Mouse (Mus musculus): ENCODE data around the gene Nubpl. TPM values are rescaled to one million over a fixed set of nuclear protein-coding genes. Genes with fewer than 3 reads are reported as not detected.
A peak's percentile ranks its signal among the peaks of the same experiment; 100 is the strongest.

Gene Nubpl
- polyA plus RNA-seq, 1 experiment from 2014 or later = 14.5 TPM

- 77% methylated on average over 2 of the region's 2 CpGs for whole genome bisulfite sequencing
These were observed 196.4 kb downstream of the Nubpl start for GRCm38 (mm10) chr12:52293931-52294330.

GRCm38 (mm10) chr12:52297988-52298387 lies 200.5 kb downstream of the Nubpl start:
- H3K4me2 ChIP-seq = no peak overlapping the region
- no peaks in the 10 kb centered on the region for H3K36me3 ChIP-seq
- no peak for ATAC-seq (ENCODE audit: borderline replicate concordance, extremely low read depth, low FRiP score, low TSS enrichment)
- H3K4me1 ChIP-seq = no peaks in the 10 kb centered on the region
- 85% methylated on average over 2 of the region's 2 CpGs for WGBS
- H3K9me3 ChIP-seq = no peaks in the 10 kb centered on the region
- H3K4me3 ChIP-seq = no peak overlapping the region
- no peak overlapping the region for H3K27ac ChIP-seq
- H3K9ac ChIP-seq = no peak overlapping the region
- H3K27me3 ChIP-seq = no peaks in the 10 kb centered on the region

More at GRCm38 (mm10) chr12:52293931-52294330, 196.4 kb downstream of the Nubpl start:
- H3K36me3 ChIP-seq = no peaks in the 10 kb centered on the region
- H3K27me3 ChIP-seq = no peaks in the 10 kb centered on the region
- no peak overlapping the region for H3K4me3 ChIP-seq
- no peak for ATAC-seq (ENCODE audit: borderline replicate concordance, extremely low read depth, low FRiP score, low TSS enrichment)
- no peak overlapping the region for H3K27ac ChIP-seq
- peaks cover 15% of the 10 kb centered on the region for H3K4me1 ChIP-seq
- H3K9me3 ChIP-seq = no peaks in the 10 kb centered on the region
- H3K4me2 ChIP-seq = no peak overlapping the region
- H3K9ac ChIP-seq = no peak overlapping the region

GRCm38 (mm10) chr12:52298683-52299082 lies 201.1 kb downstream of the Nubpl start:
- no peak overlapping the region for H3K9ac ChIP-seq
- no peaks in the 10 kb centered on the region for H3K9me3 ChIP-seq
- H3K4me3 ChIP-seq = no peak overlapping the region
- 45% methylated on average over 1 of the region's 1 CpGs for WGBS
- no peaks in the 10 kb centered on the region for H3K36me3 ChIP-seq
- no peak for ATAC-seq (ENCODE audit: borderline replicate concordance, extremely low read depth, low FRiP score, low TSS enrichment)
- no peaks in the 10 kb centered on the region for H3K4me1 ChIP-seq
- H3K27ac ChIP-seq = no peak overlapping the region
- no peaks in the 10 kb centered on the region for H3K27me3 ChIP-seq
- H3K4me2 ChIP-seq = no peak overlapping the region

- Histone ChIP-seq H3K27ac (no peak overlapping the region), H3K9me3 (no peaks in the 10 kb centered on the region), H3K4me3 (no peak overlapping the region), H3K4me2 (no peak overlapping the region), H3K36me3 (no peaks in the 10 kb centered on the region), H3K4me1 (peaks cover 10% of the 10 kb centered on the region), H3K9ac (no peak overlapping the region), H3K27me3 (no peaks in the 10 kb centered on the region)
- ATAC-seq (ENCODE audit: borderline replicate concordance, extremely low read depth, low FRiP score, low TSS enrichment) = no peak
- 80% methylated on average over 2 of the region's 2 CpGs for WGBS
These were observed 205.4 kb downstream of the Nubpl start for GRCm38 (mm10) chr12:52302961-52303360.

GRCm38 (mm10) chr12:52306348-52306747 lies 208.8 kb downstream of the Nubpl start:
- H3K27me3 ChIP-seq = no peaks in the 10 kb centered on the region
- no peak overlapping the region for H3K4me3 ChIP-seq
- WGBS = 43% methylated on average over 7 of the region's 7 CpGs
- peaks cover 16% of the 10 kb centered on the region for H3K4me1 ChIP-seq
- no peaks in the 10 kb centered on the region for H3K9me3 ChIP-seq
- no peak overlapping the region for H3K4me2 ChIP-seq
- ATAC-seq (ENCODE audit: borderline replicate concordance, extremely low read depth, low FRiP score, low TSS enrichment) = peak; percentile 90; the same call in 1 of the 2 replicates
- H3K36me3 ChIP-seq = no peaks in the 10 kb centered on the region
- no peak overlapping the region for H3K9ac ChIP-seq
- H3K27ac ChIP-seq = peak overlapping the region; percentile 41

DNA sequence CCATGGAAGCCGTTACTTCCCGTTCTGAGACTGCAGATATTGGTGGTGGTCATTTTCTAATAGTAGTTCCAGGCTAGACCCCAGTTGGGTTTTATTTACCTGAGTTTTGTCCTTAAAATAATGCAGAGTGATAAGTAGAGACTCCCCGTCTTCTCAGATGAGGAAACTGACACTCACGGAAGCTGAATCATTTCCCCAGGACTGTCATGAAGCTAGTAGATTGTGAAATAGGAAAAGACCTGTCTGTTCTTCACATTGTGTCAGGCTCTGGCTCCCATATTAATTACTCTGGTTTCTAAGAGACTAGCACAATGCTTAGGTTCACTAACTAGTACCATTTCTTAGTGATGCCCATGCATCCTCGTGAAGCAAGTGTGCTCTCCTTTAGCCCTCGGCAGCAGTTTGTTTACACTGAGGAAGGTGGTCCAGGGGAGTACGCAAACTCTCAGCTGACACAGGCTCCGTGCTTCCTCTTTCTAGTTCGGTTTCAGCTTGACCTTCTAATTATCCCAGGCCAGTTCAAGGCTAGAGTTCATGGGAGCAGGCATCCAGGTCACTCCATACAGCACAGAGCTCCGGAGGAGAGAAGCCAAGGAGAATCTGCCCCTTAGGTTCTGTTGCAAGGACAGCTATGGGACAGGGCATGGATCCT lies 209.9 kb downstream of the Nubpl start:
- Histone ChIP-seq H3K4me1 (peaks cover 16% of the 10 kb centered on the region), H3K27ac (no peak overlapping the region), H3K36me3 (no peaks in the 10 kb centered on the region), H3K4me2 (no peak overlapping the region), H3K9me3 (no peaks in the 10 kb centered on the region), H3K4me3 (no peak overlapping the region), H3K27me3 (no peaks in the 10 kb centered on the region), H3K9ac (no peak overlapping the region)
- no peak for ATAC-seq (ENCODE audit: borderline replicate concordance, extremely low read depth, low FRiP score, low TSS enrichment)
- WGBS = 54% methylated on average over 10 of the region's 10 CpGs

- Histone ChIP-seq H3K27me3 (no peaks in the 10 kb centered on the region), H3K27ac (no peak overlapping the region), H3K4me2 (no peak overlapping the region), H3K9me3 (no peaks in the 10 kb centered on the region), H3K4me1 (peaks cover 16% of the 10 kb centered on the region), H3K4me3 (no peak overlapping the region), H3K36me3 (no peaks in the 10 kb centered on the region), H3K9ac (no peak overlapping the region)
- ATAC-seq (ENCODE audit: borderline replicate concordance, extremely low read depth, low FRiP score, low TSS enrichment) = no peak
- 79% methylated on average over 7 of the region's 7 CpGs for WGBS
These were observed 211.1 kb downstream of the Nubpl start for GRCm38 (mm10) chr12:52308628-52309027.

- H3K27ac ChIP-seq = no peak overlapping the region
- H3K36me3 ChIP-seq = no peaks in the 10 kb centered on the region
- no peak overlapping the region for H3K4me2 ChIP-seq
- H3K9ac ChIP-seq = no peak overlapping the region
- H3K4me1 ChIP-seq = no peaks in the 10 kb centered on the region
- H3K9me3 ChIP-seq = no peaks in the 10 kb centered on the region
- H3K4me3 ChIP-seq = no peak overlapping the region
- H3K27me3 ChIP-seq = no peaks in the 10 kb centered on the region
- 88% methylated on average over 3 of the region's 3 CpGs for WGBS
- ATAC-seq (ENCODE audit: borderline replicate concordance, extremely low read depth, low FRiP score, low TSS enrichment) = no peak
These were observed 217.3 kb downstream of the Nubpl start for GRCm38 (mm10) chr12:52314818-52315217.

DNA sequence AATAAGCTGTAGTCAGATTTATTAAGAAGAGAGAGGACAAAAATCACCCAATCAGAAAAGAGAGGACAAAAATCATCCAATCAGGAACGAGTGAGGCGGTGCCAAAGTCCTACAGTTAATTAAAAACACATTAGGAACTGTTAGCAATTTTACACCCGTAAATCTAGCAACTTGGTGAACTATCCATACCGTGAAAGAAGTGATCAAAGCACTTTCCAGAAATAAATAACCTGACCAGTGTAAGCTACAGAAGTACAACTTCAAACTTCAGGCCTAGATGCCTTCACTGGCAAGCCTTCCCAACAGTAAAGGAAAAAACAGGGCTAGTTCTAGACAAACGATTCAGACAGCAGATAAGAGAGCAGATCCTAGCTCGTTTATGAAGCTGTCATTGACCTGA lies 220.1 kb downstream of the Nubpl start:
- H3K27ac ChIP-seq = no peak overlapping the region
- H3K4me1 ChIP-seq = no peaks in the 10 kb centered on the region
- ATAC-seq (ENCODE audit: borderline replicate concordance, extremely low read depth, low FRiP score, low TSS enrichment) = no peak
- no peak overlapping the region for H3K4me2 ChIP-seq
- no peaks in the 10 kb centered on the region for H3K9me3 ChIP-seq
- no peaks in the 10 kb centered on the region for H3K27me3 ChIP-seq
- H3K9ac ChIP-seq = no peak overlapping the region
- H3K36me3 ChIP-seq = no peaks in the 10 kb centered on the region
- no peak overlapping the region for H3K4me3 ChIP-seq
- 58% methylated on average over 6 of the region's 6 CpGs for WGBS

DNA sequence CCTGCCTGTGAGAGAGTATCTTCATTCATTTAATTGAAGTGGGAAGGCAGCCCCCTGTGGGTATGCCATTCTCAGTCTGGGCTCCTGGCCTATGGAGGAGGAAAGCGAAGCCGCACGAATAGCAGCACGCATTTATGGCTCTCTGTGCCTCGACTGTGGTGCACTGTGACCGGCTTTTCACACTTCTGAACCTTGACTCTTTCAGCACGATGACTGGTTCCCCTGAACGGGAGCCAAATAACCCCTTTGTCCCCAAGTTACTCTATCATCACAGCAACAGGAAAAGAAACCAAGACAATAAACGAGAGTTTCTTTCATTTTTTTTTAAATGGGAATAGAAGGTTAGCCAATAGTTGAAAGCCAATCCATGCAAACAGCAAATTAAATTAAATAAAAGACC lies 220.9 kb downstream of the Nubpl start:
- Histone ChIP-seq H3K4me2 (no peak overlapping the region), H3K9me3 (no peaks in the 10 kb centered on the region), H3K27me3 (no peaks in the 10 kb centered on the region), H3K9ac (no peak overlapping the region), H3K4me1 (no peaks in the 10 kb centered on the region), H3K36me3 (no peaks in the 10 kb centered on the region), H3K27ac (no peak overlapping the region), H3K4me3 (no peak overlapping the region)
- no peak for ATAC-seq (ENCODE audit: borderline replicate concordance, extremely low read depth, low FRiP score, low TSS enrichment)
- 70% methylated on average over 9 of the region's 9 CpGs for WGBS

DNA sequence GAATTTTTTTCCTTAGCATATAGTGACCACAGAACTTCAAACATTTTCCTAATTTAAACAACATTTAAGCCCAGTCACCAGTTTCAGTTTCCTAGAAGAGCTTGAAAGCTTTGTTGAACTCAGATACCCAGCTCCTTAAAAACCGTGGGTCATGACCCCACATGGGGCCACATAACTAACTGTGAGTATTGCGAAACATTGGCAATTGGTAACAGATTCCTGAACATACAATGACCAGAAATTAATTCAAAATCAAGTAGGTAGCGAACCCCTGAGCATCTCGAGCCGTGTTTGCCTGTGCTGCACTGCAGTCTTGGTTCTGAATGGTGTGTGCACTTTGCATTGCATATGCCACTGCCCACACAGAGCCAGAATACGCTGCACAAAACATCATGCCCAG lies 221.6 kb downstream of the Nubpl start:
- Histone ChIP-seq H3K27ac (no peak overlapping the region), H3K4me2 (no peak overlapping the region), H3K9ac (no peak overlapping the region), H3K9me3 (no peaks in the 10 kb centered on the region), H3K4me1 (no peaks in the 10 kb centered on the region), H3K36me3 (no peaks in the 10 kb centered on the region), H3K4me3 (no peak overlapping the region), H3K27me3 (no peaks in the 10 kb centered on the region)
- WGBS = 82% methylated on average over 6 of the region's 6 CpGs
- ATAC-seq (ENCODE audit: borderline replicate concordance, extremely low read depth, low FRiP score, low TSS enrichment) = no peak

DNA sequence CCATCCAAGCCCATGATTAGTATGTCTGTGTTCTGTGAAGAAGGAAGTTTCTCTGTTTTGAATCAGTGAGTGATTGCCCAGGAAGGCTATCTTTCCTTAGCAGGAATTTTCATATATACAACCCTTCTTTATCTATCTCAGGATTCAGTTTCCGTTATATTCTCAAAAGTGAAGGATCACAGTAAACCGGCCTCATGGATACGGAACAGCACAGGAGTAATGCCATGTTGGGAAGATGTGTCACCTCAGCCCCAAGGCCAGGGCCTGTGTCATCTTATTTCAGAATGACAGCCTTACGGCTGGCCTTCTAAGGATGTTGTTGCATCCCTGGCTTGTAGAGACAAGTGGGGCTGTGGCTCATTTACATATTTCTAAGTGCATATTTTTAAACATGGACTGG lies 231.0 kb downstream of the Nubpl start:
- H3K27ac ChIP-seq = no peak overlapping the region
- no peaks in the 10 kb centered on the region for H3K4me1 ChIP-seq
- H3K4me2 ChIP-seq = no peak overlapping the region
- no peaks in the 10 kb centered on the region for H3K9me3 ChIP-seq
- no peak overlapping the region for H3K4me3 ChIP-seq
- WGBS = 76% methylated on average over 4 of the region's 4 CpGs
- no peaks in the 10 kb centered on the region for H3K36me3 ChIP-seq
- no peak overlapping the region for H3K9ac ChIP-seq
- no peak for ATAC-seq (ENCODE audit: borderline replicate concordance, extremely low read depth, low FRiP score, low TSS enrichment)
- no peaks in the 10 kb centered on the region for H3K27me3 ChIP-seq
